Mouse (Mus musculus) hindbrain, embryonic 15.5 days (tissue): ENCODE data around the gene Ddx19a. TPM values are rescaled to one million over a fixed set of nuclear protein-coding genes. Genes with fewer than 3 reads are reported as not detected.

Source experiments
- ATAC-seq: fragments of 200-750 bp; cut with Nextera tagmentation; 2 replicates; pipeline ENCODE4 v1.8.0; 2017; ENCODE audit warnings: low read depth, moderate number of reproducible peaks, moderate TSS enrichment; ENCODE audit not compliant: low FRiP score
- H3K27ac ChIP-seq: fragments of 300-500 bp; sonication (generic); replicated peaks from 2 replicates; pipeline ENCODE4 v1.5.1; 2015; ENCODE audit warnings: mild to moderate bottlenecking, inconsistent platforms
- H3K27me3 ChIP-seq: fragments of 300-500 bp; sonication (generic); 2 replicates; pipeline ENCODE4 v1.6.1; 2015; ENCODE audit warnings: control low read depth, inconsistent platforms
- H3K36me3 ChIP-seq: fragments of 300-500 bp; sonication (generic); 2 replicates; pipeline ENCODE4 v1.6.1; 2015; ENCODE audit warnings: control low read depth, inconsistent platforms
- H3K4me1 ChIP-seq: fragments of 300-500 bp; sonication (generic); replicated peaks from 2 replicates; pipeline ENCODE4 v1.6.1; 2015; ENCODE audit warnings: control low read depth, inconsistent platforms
- H3K4me2 ChIP-seq: fragments of 300-500 bp; sonication (generic); 2 replicates; pipeline ENCODE4 v1.6.1; 2015; ENCODE audit warnings: moderate library complexity, mild to moderate bottlenecking, inconsistent platforms
- H3K4me3 ChIP-seq: fragments of 300-500 bp; sonication (generic); 2 replicates; pipeline ENCODE4 v1.5.1; 2015; ENCODE audit warnings: mild to moderate bottlenecking, inconsistent platforms
- H3K9ac ChIP-seq: fragments of 300-500 bp; sonication (generic); 2 replicates; pipeline ENCODE4 v1.6.1; 2015; ENCODE audit warnings: inconsistent platforms
- H3K9me3 ChIP-seq: fragments of 300-500 bp; sonication (generic); 2 replicates; pipeline ENCODE4 v1.6.1; 2016; ENCODE audit warnings: control low read depth, inconsistent platforms
- WGBS: fragments of 180-500 bp; shearing (Covaris S2); methylation state at CpG from one replicate; pipeline ENCODE4 v1.1.7; 2015; 5-methylcytosine and 5-hydroxymethylcytosine counted together
- polyA plus RNA-seq: library from polyadenylated mRNA; unstranded; fragments of >200 nt; fragmentation: Nextera tagmentation; extraction: Ambion mirVana; gene quantifications from 2 replicates; pipeline ENCODE4 v1.2.1, GENCODE M21; 2015

Ddx19a gene
- 10.8 and 12.4 TPM in 2 replicates for polyA plus RNA-seq

DNA sequence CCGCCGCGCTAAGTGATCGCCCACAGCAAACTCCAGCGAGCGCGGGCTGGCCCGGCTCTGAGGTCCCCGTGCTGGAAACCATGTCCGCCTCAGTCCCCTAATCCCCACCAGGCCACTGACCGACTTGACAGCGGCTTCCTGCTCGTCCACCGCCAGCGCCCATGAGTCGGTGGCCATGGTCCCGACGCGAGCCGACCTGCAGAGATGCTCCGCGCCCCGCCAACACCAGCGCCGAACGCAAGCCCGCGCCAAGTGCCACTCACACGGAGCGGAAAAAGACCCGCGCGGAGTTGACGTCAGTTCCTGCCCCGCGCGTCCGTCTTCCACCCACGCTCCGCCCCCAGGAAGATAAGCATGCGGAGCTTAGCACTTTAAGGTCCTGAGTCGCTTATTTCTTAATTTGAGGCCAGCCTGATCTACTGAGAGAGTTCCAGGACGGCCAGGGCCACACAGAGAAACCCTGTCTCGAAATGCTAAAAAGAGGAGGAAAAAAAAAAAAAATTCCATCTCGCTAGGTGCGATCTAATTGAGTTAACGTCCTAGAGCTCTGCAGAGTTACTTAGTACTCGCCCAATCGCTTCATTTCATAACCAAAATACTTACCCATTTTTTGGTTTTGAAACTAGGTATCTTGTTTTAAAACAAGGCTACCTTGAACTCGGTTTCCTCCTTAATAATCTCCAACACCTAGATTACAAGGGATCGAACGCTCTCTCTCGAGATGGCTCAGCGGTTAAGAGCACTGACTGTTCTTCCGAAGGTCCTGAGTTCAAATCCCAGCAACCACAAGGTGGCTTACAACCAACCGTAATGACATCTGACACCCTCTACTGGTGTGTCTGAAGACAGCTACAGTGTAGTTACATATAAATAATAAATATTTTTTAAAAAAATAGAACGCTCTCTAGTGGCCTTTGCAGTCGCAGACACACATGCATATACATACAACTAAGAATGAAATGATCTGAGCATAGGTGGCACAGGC lies at the start of gene Ddx19a:
Gene Ddx19a (minus strand): TSS at position 254 of the 985 bp plus-strand sequence.
- peaks cover 9% of the 10 kb centered on the region for H3K4me1 ChIP-seq
- peak within 1 kb of the TSS; percentile 97 for H3K4me3 ChIP-seq
- 3% methylated on average over 58 of the region's 58 CpGs for WGBS
- H3K4me2 ChIP-seq: peak within 1 kb of the TSS; percentile 91
- peak; percentile 98 for ATAC-seq
- H3K9me3 ChIP-seq: no peaks in the 10 kb centered on the region
- H3K27ac ChIP-seq: peak within 1 kb of the TSS; percentile 89
- H3K36me3 ChIP-seq: 0 out of 2 replicates have a peak, but pooled peaks cover 8% of the 10 kb centered on the region
- H3K9ac ChIP-seq: peak within 1 kb of the TSS; percentile 85
- no peaks in the 10 kb centered on the region for H3K27me3 ChIP-seq

DNA sequence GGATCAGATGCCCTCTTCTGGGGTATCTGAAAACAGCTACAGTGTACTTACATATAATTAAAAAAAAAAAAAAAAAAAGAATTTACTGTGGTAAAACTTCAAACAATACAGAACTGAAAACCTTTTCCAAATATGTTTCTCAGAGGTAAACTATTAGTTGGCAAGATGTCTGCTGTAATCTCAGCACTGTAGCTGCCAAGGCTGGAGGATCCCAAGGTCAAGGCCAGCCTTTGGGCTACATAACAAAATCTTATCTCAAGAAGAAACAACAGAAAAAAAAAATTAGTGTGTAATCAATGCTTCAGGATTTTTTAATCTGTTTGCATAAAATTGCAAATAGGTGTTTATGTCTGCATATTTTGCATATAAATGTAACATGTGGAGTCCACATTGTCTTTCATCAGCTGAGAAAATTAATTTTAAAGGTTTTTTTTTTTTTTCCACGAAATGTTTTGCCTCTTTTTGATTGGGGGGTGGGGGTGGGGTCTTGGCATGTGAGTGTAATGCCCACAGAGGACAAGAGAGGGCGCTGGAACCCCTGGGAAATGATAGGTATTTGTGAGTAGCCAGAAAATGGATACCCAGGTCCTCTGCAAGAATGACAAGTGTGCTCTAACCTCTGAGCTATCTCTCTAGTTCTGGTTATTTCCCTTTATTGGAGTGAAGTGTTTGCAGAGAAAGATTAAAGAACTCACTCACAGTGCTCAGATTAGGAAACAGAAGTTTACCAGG lies 46.6 kb upstream of the Ddx19a start:
- Histone ChIP-seq H3K9me3 (no peaks in the 10 kb centered on the region), H3K27ac (no peak overlapping the region), H3K4me1 (no peaks in the 10 kb centered on the region), H3K27me3 (no peaks in the 10 kb centered on the region), H3K4me3 (no peak overlapping the region), H3K36me3 (peaks cover 98% of the 10 kb centered on the region), H3K4me2 (no peak overlapping the region), H3K9ac (no peak overlapping the region)
- ATAC-seq: no peak
- 49% methylated on average over 2 of the region's 2 CpGs for WGBS

DNA sequence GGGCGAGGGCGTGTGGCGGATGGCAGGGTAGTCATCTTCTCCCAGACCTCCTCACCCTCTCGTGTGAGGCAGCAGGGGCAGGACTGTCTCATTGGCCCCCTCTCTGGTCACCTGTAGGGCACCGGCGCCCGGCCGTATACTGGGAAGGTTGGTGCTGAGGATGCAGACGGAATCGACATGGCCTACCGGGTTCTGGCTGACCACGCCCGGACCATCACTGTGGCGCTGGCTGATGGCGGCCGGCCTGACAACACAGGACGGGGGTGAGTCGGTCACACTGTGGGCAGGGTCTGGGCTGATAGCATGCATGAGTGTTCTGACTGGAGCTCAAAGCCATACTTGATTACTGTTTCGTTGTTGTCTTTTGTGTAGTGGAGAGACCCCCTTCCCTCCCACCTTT lies 44.9 kb upstream of the Ddx19a start:
- Histone ChIP-seq H3K36me3 (peaks cover 97% of the 10 kb centered on the region), H3K9ac (no peak overlapping the region), H3K4me2 (no peak overlapping the region), H3K9me3 (no peaks in the 10 kb centered on the region), H3K27me3 (no peaks in the 10 kb centered on the region), H3K27ac (no peak overlapping the region), H3K4me1 (no peaks in the 10 kb centered on the region), H3K4me3 (no peak overlapping the region)
- WGBS: 95% methylated on average over 19 of the region's 19 CpGs
- ATAC-seq: no peak

DNA sequence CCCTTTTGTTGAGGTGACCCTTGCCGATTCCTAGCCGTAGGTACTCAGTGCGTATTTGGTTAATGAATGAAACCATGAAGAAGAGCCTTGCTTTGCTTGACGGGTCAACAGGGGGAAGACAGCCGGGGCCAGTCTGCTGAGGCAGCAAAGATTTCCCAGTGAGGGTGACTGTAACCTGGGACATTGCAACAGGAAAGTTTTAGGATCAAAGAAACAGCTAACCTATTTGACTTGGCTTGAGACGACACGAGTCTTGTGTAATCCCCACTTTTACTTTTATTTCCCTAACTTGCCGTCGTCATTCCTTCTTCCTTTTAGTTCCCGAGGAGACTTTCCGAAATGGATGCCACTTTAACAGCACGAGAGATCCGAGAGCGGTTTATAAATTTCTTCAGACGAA lies 39.0 kb upstream of the Ddx19a start:
- WGBS: 95% methylated on average over 15 of the region's 15 CpGs

DNA sequence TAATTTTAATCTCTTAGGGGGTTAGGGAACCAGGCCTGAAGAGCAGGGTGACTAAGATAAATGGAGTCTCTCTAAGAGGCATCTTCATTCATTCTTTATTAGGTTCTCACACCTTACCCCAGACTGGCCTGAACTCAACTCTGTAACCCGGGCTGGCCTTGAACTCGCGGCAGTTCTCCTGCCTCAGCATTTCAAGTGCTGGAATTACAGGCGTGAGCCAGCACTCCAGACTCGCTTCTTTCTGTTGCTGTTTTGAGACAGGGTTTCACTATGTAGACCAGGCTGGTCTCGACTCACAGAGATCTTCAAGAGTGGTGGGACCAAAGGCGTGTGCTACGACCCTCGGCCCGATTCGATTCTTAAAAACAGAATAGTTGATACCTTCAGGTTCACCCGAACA lies 36.7 kb upstream of the Ddx19a start:
- Histone ChIP-seq H3K27ac (peak overlapping the region; percentile 86), H3K4me3 (peak overlapping the region; percentile 83), H3K27me3 (peaks cover 7% of the 10 kb centered on the region; the same call in 1 of the 2 replicates), H3K9ac (peak overlapping the region; percentile 87), H3K36me3 (peaks cover 27% of the 10 kb centered on the region), H3K4me2 (peak overlapping the region; percentile 73), H3K4me1 (peaks cover 19% of the 10 kb centered on the region), H3K9me3 (no peaks in the 10 kb centered on the region)
- ATAC-seq: peak; percentile 24; the same call in 1 of the 2 replicates
- 22% methylated on average over 12 of the region's 12 CpGs for WGBS

More for the DNA sequence above, 39.0 kb upstream of the Ddx19a start:
- H3K4me3 ChIP-seq: no peak overlapping the region
- no peak overlapping the region for H3K9ac ChIP-seq
- H3K9me3 ChIP-seq: no peaks in the 10 kb centered on the region
- H3K36me3 ChIP-seq: peaks cover 48% of the 10 kb centered on the region
- H3K4me1 ChIP-seq: peaks cover 19% of the 10 kb centered on the region
- peaks cover 1% of the 10 kb centered on the region; the same call in 1 of the 2 replicates for H3K27me3 ChIP-seq
- no peak overlapping the region for H3K4me2 ChIP-seq
- no peak overlapping the region for H3K27ac ChIP-seq
- ATAC-seq: no peak

DNA sequence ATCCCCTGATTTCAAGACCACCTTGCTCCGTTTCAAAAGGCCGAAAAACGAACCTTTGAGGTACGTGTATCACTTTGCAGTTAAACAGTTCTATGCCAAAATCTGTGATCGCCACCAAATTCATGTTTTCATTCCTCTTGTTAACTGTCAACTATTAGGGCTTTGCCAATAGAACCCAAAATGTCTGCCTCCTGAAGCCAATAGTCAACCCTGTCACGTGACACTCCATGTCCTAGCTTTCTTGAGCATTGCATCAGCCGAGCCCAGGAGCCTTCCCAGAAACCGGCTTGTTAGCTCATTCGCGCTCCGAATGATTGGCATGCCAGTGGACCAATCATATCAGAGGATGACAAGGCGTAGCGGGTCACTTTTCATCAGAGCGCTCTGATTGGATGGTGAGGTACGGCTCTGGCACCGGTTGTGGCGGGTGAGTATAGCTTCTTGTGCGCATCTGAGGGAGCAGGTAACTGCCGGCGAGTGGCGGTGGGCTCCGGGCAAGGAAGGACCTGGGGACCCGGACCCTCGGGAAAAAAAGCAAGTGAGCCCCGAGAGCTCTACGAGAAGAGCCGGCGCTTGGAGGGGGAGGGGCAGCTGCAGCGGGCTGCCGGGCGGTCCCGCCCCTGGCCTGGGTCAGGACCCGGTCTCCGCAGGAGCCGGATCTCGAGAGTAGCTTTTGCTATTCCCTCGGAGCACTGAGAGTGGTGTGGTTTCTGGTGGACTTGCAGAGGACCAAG lies 36.0 kb upstream of the Ddx19a start:
- peak overlapping the region; percentile 73 for H3K4me2 ChIP-seq
- peak overlapping the region; percentile 87 for H3K9ac ChIP-seq
- no peaks in the 10 kb centered on the region for H3K9me3 ChIP-seq
- ATAC-seq: peak; percentile 99
- peak overlapping the region; percentile 86 for H3K27ac ChIP-seq
- H3K4me1 ChIP-seq: peaks cover 19% of the 10 kb centered on the region
- peaks cover 7% of the 10 kb centered on the region; the same call in 1 of the 2 replicates for H3K27me3 ChIP-seq
- H3K36me3 ChIP-seq: peaks cover 21% of the 10 kb centered on the region
- peak overlapping the region; percentile 83 for H3K4me3 ChIP-seq
- 6% methylated on average over 37 of the region's 37 CpGs for WGBS

DNA sequence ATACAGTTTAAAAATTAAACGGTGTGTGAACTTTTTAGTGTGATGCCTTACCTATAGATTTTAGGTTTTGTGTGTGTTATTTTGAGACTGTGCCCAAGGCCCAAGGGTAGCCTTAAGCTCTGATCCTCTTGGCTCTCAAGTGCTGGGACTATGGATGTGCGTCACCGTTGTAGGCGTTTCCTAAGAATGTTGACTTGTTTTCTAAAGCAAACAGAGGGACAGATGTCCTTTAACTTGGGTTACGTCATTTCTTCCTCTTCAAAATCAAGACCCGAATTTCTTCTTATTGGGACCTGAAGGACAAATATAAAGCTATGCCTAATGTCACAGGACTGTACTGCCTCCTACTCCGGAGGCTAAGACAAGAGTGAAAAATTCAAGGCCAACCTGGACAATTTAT lies 35.3 kb upstream of the Ddx19a start, which contains the start of gene Aars:
Gene Aars (plus strand): TSS at position 229 of the 400 bp plus-strand sequence.
- ATAC-seq: no peak
- 96% methylated on average over 7 of the region's 7 CpGs for WGBS
- H3K4me2 ChIP-seq: peak within 1 kb of the TSS; percentile 73
- H3K9ac ChIP-seq: peak within 1 kb of the TSS; percentile 87
- H3K4me1 ChIP-seq: peaks cover 22% of the 10 kb centered on the region
- H3K4me3 ChIP-seq: peak within 1 kb of the TSS; percentile 83
- peaks cover 14% of the 10 kb centered on the region for H3K36me3 ChIP-seq
- H3K9me3 ChIP-seq: no peaks in the 10 kb centered on the region
- peaks cover 7% of the 10 kb centered on the region; the same call in 1 of the 2 replicates for H3K27me3 ChIP-seq
- peak within 1 kb of the TSS; percentile 86 for H3K27ac ChIP-seq

DNA sequence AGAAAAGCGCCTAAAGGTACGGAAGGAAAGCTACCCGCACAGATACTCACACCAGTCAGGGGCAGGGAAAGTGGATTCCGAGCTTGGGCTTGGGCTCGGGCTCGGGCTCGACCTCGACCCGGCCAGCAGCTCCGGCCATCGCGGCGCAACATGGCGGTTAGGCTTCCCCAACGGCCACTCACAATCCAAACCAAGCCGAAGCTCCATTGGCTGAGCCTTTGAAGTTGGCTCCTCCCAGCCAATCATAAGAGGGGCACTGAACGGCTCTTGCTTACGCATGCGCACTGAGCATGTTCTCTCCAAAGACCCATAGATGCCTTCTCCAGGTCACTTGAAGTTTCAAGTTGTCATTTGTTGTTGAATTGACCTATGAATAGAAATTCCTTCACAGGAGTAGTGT lies 34.0 kb upstream of the Ddx19a start, which contains the start of gene Ddx19b:
Gene Ddx19b (minus strand): TSS at position 180 of the 400 bp plus-strand sequence.
- Histone ChIP-seq H3K4me1 (peaks cover 27% of the 10 kb centered on the region), H3K9me3 (no peaks in the 10 kb centered on the region), H3K36me3 (peaks cover 1% of the 10 kb centered on the region; the same call in 1 of the 2 replicates), H3K4me2 (no peak within 1 kb of the TSS), H3K4me3 (no peak within 1 kb of the TSS), H3K27ac (no peak within 1 kb of the TSS), H3K27me3 (peaks cover 7% of the 10 kb centered on the region; the same call in 1 of the 2 replicates), H3K9ac (no peak within 1 kb of the TSS)
- WGBS: 93% methylated on average over 19 of the region's 19 CpGs
- ATAC-seq: no peak

DNA sequence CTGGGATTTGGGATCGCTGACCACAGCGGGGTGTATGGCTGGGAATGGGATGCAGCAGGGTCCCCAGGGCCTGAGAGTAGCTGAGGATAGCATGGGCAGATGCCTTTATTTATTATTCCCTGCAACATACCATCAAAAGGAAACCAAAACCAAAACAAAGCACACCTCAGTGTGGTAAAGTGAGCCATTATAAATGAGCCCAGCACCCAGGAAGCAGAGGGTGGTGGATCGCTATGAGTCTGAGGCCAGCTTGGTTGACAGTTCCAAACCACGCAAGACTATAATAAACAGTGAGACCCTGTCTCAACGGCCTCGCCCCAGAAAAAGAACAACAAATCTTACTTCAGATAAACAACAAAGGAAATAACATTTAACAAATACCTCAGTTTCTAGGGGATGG lies 32.4 kb upstream of the Ddx19a start:
- Histone ChIP-seq H3K9ac (no peak overlapping the region), H3K9me3 (no peaks in the 10 kb centered on the region), H3K27me3 (peaks cover 7% of the 10 kb centered on the region; the same call in 1 of the 2 replicates), H3K36me3 (no peaks in the 10 kb centered on the region), H3K4me1 (peaks cover 25% of the 10 kb centered on the region), H3K27ac (no peak overlapping the region), H3K4me2 (no peak overlapping the region), H3K4me3 (no peak overlapping the region)
- WGBS: 87% methylated on average over 6 of the region's 6 CpGs
- no peak for ATAC-seq

DNA sequence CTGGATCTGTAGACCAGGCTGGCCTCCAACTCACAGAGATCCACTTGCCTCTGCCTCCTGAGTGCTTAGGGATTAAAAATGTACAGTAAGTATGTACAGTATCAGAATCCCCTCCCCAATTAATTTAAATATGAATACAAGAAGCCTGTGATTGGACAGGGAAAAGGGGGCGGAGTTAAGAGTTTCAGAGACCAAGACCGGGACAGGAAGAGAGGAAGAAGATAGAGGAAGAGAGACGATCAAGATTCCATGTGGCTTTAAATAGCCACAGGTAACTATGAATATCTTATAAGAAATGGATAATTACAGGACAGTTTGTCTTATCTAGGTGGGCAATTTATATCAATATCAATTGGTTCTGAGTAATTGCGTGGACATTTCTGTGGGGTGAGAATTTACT lies 32.0 kb upstream of the Ddx19a start:
- Histone ChIP-seq H3K4me2 (no peak overlapping the region), H3K4me1 (peaks cover 20% of the 10 kb centered on the region), H3K4me3 (no peak overlapping the region), H3K27me3 (peaks cover 7% of the 10 kb centered on the region; the same call in 1 of the 2 replicates), H3K9me3 (no peaks in the 10 kb centered on the region), H3K36me3 (no peaks in the 10 kb centered on the region), H3K9ac (no peak overlapping the region), H3K27ac (no peak overlapping the region)
- ATAC-seq: no peak
- 58% methylated on average over 4 of the region's 4 CpGs for WGBS

DNA sequence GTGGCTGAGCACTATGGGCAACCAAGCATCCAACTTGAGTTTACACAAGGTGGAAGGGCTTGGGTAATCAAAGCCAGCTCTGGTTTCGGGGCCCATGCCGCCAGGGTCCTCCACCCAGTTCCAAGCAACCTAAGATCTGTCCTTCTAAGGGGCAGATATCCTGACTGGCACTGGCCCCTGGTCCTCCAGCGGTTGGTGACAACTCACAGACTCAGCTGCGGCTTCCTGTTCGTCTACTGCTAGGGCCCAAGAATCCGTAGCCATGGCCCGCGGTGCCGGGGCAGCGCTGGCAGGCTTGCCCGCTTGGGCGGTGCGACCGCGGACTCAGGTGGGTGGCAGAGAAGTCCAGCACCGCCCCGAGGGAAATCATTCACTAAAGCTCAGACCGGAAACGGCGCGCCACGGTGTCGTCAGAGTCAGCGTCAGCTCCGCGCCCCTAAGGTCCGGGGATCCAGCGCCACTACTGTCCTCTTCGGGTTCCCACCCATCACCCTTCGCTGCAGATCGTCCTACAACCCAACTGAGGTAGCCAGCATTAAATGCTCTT lies 29.9 kb upstream of the Ddx19a start:
- Histone ChIP-seq H3K9ac (peak overlapping the region; percentile 80), H3K27ac (peak overlapping the region; percentile 79), H3K4me2 (peak overlapping the region; percentile 83), H3K4me3 (peak overlapping the region; percentile 77), H3K9me3 (no peaks in the 10 kb centered on the region), H3K4me1 (peaks cover 13% of the 10 kb centered on the region), H3K36me3 (no peaks in the 10 kb centered on the region), H3K27me3 (peaks cover 7% of the 10 kb centered on the region; the same call in 1 of the 2 replicates)
- peak; percentile 94 for ATAC-seq
- 0% methylated on average over 31 of the region's 31 CpGs for WGBS
